In genomic region chr14:87123091-87123490, GRCm38 (mm10) we compare ENCODE assay signal across 30 mouse cellular contexts. TPM values are rescaled to one million over a fixed set of nuclear protein-coding genes. Genes with fewer than 3 reads are reported as not detected.
DNase-seq lines count a peak whose midpoint lies in the region; ATAC-seq and TF ChIP-seq lines count a peak whose summit lies in the region.
"Had no signal": no experiment of that assay in that cellular context is flagged by ENCODE, and none has a peak within 500 bp of the region (broad histone marks: within the 10 kb centered on the region; RNA-seq: fewer than 3 reads in every experiment).

No protein-coding gene starts in this region.

- H3K9me3 ChIP-seq in midbrain, embryonic 11.5 days (ENCODE audit: control insufficient read depth, low read length): no peaks in the 10 kb centered on the region
- no peaks in the 10 kb centered on the region for H3K9me3 ChIP-seq in midbrain, embryonic 13.5 days
- no peaks in the 10 kb centered on the region for H3K9me3 ChIP-seq in ES-Bruce4 (replicated peaks; ENCODE audit: control insufficient read depth, insufficient read depth, low read length, poor library complexity, severe bottlenecking)
- no peaks in the 10 kb centered on the region for H3K9me3 ChIP-seq in neural tube, embryonic 15.5 days (replicated peaks)
- H3K9me3 ChIP-seq: forebrain, embryonic 13.5 days; heart, embryonic 12.5 days; hindbrain, embryonic 13.5 days; limb, embryonic 15.5 days; liver, embryonic 13.5 days; midbrain, embryonic 10.5 days; neural tube, embryonic 12.5 days had no signal

- 91% methylated on average over 15 of the region's 15 CpGs for WGBS in midbrain, embryonic 11.5 days
- 88% methylated on average over 15 of the region's 15 CpGs for WGBS in midbrain, embryonic 13.5 days
- WGBS in neural tube, embryonic 15.5 days: 96% methylated on average over 15 of the region's 15 CpGs

- peaks cover 2% of the 10 kb centered on the region; the same call in 1 of the 2 replicates for H3K4me1 ChIP-seq in midbrain, embryonic 11.5 days (ENCODE audit: control insufficient read depth, insufficient read depth, low read length)
- peaks cover 8% of the 10 kb centered on the region; the same call in 1 of the 2 replicates for H3K4me1 ChIP-seq in midbrain, embryonic 13.5 days (replicated peaks)
- H3K4me1 ChIP-seq in ES-Bruce4 (ENCODE audit: control insufficient read depth, insufficient read depth, low read length): peaks cover 2% of the 10 kb centered on the region
- no peaks in the 10 kb centered on the region for H3K4me1 ChIP-seq in neural tube, embryonic 15.5 days
- H3K4me1 ChIP-seq: hindbrain, embryonic 13.5 days; limb, embryonic 15.5 days; liver, embryonic 13.5 days; neural tube, embryonic 12.5 days had no signal

- no peak for TF ChIP-seq EP300 in ES-Bruce4 (IDR thresholded peaks at IDR 0.05; ENCODE audit: insufficient read depth, low read depth, low read length)

- no peaks in the 10 kb centered on the region for H3K27me3 ChIP-seq in midbrain, embryonic 11.5 days (ENCODE audit: control insufficient read depth, insufficient read depth, low read length)
- no peaks in the 10 kb centered on the region for H3K27me3 ChIP-seq in midbrain, embryonic 13.5 days
- no peaks in the 10 kb centered on the region for H3K27me3 ChIP-seq in ES-Bruce4 (ENCODE audit: control insufficient read depth, insufficient read depth, low read length, poor library complexity, severe bottlenecking)
- no peaks in the 10 kb centered on the region for H3K27me3 ChIP-seq in neural tube, embryonic 15.5 days (replicated peaks)
- H3K27me3 ChIP-seq: forebrain, embryonic 13.5 days; heart, embryonic 12.5 days; hindbrain, embryonic 13.5 days; limb, embryonic 15.5 days; liver, embryonic 13.5 days; neural tube, embryonic 12.5 days had no signal

- H3K36me3 ChIP-seq in midbrain, embryonic 11.5 days (ENCODE audit: control insufficient read depth, insufficient read depth, low read length): no peaks in the 10 kb centered on the region
- H3K36me3 ChIP-seq in midbrain, embryonic 13.5 days: no peaks in the 10 kb centered on the region
- no peaks in the 10 kb centered on the region for H3K36me3 ChIP-seq in ES-Bruce4 (ENCODE audit: control insufficient read depth, insufficient read depth, low read length, poor library complexity, severe bottlenecking)
- H3K36me3 ChIP-seq in neural tube, embryonic 15.5 days: no peaks in the 10 kb centered on the region
- H3K36me3 ChIP-seq: heart, embryonic 12.5 days; hindbrain, embryonic 13.5 days; limb, embryonic 15.5 days; neural tube, embryonic 12.5 days had no signal

- ATAC-seq in midbrain, embryonic 11.5 days (ENCODE audit: low FRiP score): 0 out of 2 replicates have a peak, but pooled peaks have one; percentile 42
- ATAC-seq in midbrain, embryonic 13.5 days: no peak
- no peak for ATAC-seq in neural tube, embryonic 15.5 days (ENCODE audit: low FRiP score)
- ATAC-seq: forebrain, embryonic 13.5 days; intestine, embryonic 16.5 days; lung, postnatal 0 days had no signal

- no peak overlapping the region for H3K4me2 ChIP-seq in midbrain, embryonic 11.5 days
- H3K4me2 ChIP-seq in midbrain, embryonic 13.5 days (replicated peaks): no peak overlapping the region
- H3K4me2 ChIP-seq in neural tube, embryonic 15.5 days: no peak overlapping the region
- H3K4me2 ChIP-seq: forebrain, embryonic 13.5 days; heart, embryonic 12.5 days; hindbrain, embryonic 13.5 days; limb, embryonic 15.5 days; liver, embryonic 13.5 days; neural tube, embryonic 12.5 days had no signal

- TF ChIP-seq CTCF in ES-Bruce4 (IDR thresholded peaks at IDR 0.05; ENCODE audit: low read depth, low read length): no peak

- TF ChIP-seq POLR2A in ES-Bruce4 (IDR thresholded peaks at IDR 0.05; ENCODE audit: insufficient read depth, low read length): no peak

- H3K4me3 ChIP-seq in midbrain, embryonic 11.5 days (ENCODE audit: low read depth, low read length): no peak overlapping the region
- H3K4me3 ChIP-seq in midbrain, embryonic 13.5 days (replicated peaks): no peak overlapping the region
- peak overlapping the region; percentile 16 for H3K4me3 ChIP-seq in ES-Bruce4 (ENCODE audit: low read depth, low read length)
- H3K4me3 ChIP-seq in neural tube, embryonic 15.5 days (replicated peaks): no peak overlapping the region
- H3K4me3 ChIP-seq: forebrain, embryonic 13.5 days; heart, embryonic 12.5 days; hindbrain, embryonic 13.5 days; layer of hippocampus, adult 2 months; limb, embryonic 15.5 days; liver, embryonic 13.5 days; midbrain, embryonic 10.5 days; myocyte; neural tube, embryonic 12.5 days had no signal

- H3K27ac ChIP-seq in midbrain, embryonic 11.5 days (ENCODE audit: low read depth, low read length): no peak overlapping the region
- no peak overlapping the region for H3K27ac ChIP-seq in midbrain, embryonic 13.5 days
- no peak overlapping the region for H3K27ac ChIP-seq in ES-Bruce4 (ENCODE audit: insufficient read depth, low read length)
- no peak overlapping the region for H3K27ac ChIP-seq in neural tube, embryonic 15.5 days (replicated peaks)
- H3K27ac ChIP-seq: forebrain, embryonic 13.5 days; hindbrain, embryonic 13.5 days; layer of hippocampus, adult 2 months; limb, embryonic 15.5 days; liver, embryonic 13.5 days; neural tube, embryonic 12.5 days had no signal

- H3K9ac ChIP-seq in midbrain, embryonic 11.5 days (ENCODE audit: low read length): no peak overlapping the region
- H3K9ac ChIP-seq in midbrain, embryonic 13.5 days (replicated peaks): no peak overlapping the region
- H3K9ac ChIP-seq in ES-Bruce4 (ENCODE audit: low read depth, poor library complexity, severe bottlenecking): no peak overlapping the region
- H3K9ac ChIP-seq in neural tube, embryonic 15.5 days (replicated peaks): no peak overlapping the region
- H3K9ac ChIP-seq: forebrain, embryonic 13.5 days; heart, embryonic 12.5 days; hindbrain, embryonic 13.5 days; limb, embryonic 15.5 days; liver, embryonic 13.5 days; neural tube, embryonic 12.5 days had no signal

- DNase-seq in frontal cortex, postnatal 36 days (ENCODE audit: low spot score in 2 of 2): peak; percentile 5 to 6
- DNase-seq in frontal cortex, postnatal 25 days (ENCODE audit: low spot score in 2 of 2): no peak
- DNase-seq in midbrain, embryonic 11.5 days (ENCODE audit: low spot score, missing footprints): no peak
- DNase-seq in brain, adult 2 months (ENCODE audit: low read depth, low spot score): peak; percentile 10
- DNase-seq: adrenal gland, postnatal 10 days; cerebellum, adult 11 months; cerebellum, adult 9-10 months; cerebellum, postnatal 36 days; gastrocnemius, postnatal 14 days; heart, adult 18-20 months; heart, postnatal 4 days; kidney, adult 8-10 months; kidney, postnatal 25 days; liver, embryonic 13.5 days; lung, adult 18-20 months; spleen, adult 18-20 months; thymus, postnatal 4 days had no signal

RNA-seq across cellular contexts. Expression of gene Diaph3, which starts 17.9 kb away (rescaled TPM):
- polyA plus RNA-seq in midbrain, embryonic 11.5 days (2014; fragmentation: Nextera tagmentation; extraction: Ambion mirVana): 7.4 and 8.7 TPM in 2 replicates
- polyA plus RNA-seq in midbrain, embryonic 13.5 days (2015; fragmentation: Nextera tagmentation; extraction: Ambion mirVana): 3.9 and 4.8 TPM in 2 replicates
- 43.3 and 55.4 TPM in 2 replicates for polyA plus RNA-seq in ES-Bruce4 (2011; ENCODE audit: insufficient read depth, insufficient read length, low read depth, missing spikeins)
- 3.0 and 4.9 TPM in 2 replicates for polyA plus RNA-seq in neural tube, embryonic 15.5 days (2015; fragmentation: Nextera tagmentation; extraction: Ambion mirVana)

Comparison
In these comparisons a context has a peak if more than half of its experiments do, and no peak if none do; other contexts are left out.
1. DNase-seq: peak in frontal cortex, postnatal 36 days (2 of 2) and brain, adult 2 months (single experiment); none in frontal cortex, postnatal 25 days (0 of 2) and midbrain, embryonic 11.5 days (single experiment).